Mouse (Mus musculus) kidney, adult 9 months (tissue): Measurements from ENCODE around the gene Rxrg.

Experiments
- DNase-seq: peaks from one replicate; pipeline ENCODE4 v3.0.0; 2022

The Rxrg gene

DNA sequence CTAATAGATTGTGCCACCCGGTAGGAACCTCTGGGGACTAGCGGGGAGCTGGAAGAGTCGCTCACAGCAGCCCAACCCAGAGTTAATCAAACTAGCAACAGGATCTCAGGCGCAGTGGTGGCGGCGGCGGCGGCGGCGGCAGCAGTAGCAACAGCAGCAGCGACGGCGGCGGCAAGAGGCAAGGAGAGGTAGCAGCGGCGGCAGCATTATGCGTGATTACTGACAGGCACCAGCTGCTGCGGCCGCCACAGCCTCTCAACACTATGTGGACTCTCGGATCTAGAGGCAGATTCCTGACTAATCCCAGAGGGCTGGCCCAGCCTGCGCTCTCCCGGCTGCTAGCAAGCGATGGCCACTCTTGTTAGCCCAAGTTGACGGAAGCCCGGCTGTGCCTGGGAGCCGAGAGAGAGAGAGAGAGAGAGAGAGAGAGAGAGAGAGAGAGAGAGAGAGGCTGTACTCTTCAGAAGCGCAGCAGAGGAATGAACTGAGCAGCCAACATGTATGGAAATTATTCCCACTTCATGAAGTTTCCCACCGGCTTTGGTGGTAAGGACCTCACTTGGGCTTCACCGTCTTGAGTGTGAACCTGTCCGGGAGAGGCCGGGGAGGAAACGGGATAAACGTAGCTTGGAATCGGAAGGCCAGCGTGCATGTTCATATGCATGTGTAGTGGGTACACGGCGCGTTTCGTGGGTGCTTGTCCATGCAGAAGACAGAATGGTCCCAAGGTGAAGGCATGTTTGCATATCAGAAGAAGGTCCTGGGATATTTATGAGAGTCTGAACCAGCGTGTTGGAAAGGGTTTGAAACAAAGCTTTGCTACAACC, at the start of gene Rxrg:
TSS of gene Rxrg (plus strand) at position 130 of the 827 bp plus-strand sequence.
- peak; percentile 28 for DNase-seq

DNA sequence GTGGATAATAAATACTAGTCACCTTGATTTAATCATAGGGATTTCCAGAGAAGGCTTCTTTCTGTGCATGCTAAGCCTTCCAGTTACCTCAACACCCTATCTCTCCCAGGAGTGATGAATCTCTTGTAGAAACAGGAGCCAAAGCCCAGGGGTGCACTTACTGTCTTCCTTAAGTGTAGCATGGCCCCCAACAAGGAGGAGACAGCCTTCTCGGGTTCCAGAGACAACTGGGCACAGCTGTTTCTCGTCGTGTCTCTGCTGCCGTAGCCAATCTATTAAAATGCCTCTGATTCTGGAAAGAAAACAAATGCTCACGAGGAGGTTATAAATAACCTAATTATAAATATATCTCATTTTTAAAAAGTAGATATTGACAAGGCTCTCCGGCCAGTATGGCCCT, 48.9 kb upstream of the Rxrg start:
- no peak for DNase-seq

DNA sequence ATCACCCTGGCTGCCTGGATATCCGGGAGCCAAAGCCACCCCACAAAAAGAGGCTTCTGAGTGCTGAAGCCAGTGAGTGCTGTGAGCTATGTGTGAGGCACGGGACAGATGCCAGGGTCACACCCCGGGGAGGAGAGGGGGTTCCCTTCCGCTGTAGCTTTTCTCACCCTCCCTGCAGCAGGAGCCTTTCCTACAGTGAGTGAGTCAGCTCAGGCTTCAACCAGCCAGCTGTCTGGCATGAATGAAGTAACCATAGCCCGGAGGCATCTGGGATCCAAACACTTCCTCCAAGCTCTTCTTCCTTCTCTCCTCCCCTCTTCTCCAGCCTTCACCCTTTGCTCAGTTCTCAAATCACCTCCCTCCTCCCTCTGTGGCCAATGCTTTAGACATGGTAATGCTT, 46.6 kb upstream of the Rxrg start:
- no peak for DNase-seq

DNA sequence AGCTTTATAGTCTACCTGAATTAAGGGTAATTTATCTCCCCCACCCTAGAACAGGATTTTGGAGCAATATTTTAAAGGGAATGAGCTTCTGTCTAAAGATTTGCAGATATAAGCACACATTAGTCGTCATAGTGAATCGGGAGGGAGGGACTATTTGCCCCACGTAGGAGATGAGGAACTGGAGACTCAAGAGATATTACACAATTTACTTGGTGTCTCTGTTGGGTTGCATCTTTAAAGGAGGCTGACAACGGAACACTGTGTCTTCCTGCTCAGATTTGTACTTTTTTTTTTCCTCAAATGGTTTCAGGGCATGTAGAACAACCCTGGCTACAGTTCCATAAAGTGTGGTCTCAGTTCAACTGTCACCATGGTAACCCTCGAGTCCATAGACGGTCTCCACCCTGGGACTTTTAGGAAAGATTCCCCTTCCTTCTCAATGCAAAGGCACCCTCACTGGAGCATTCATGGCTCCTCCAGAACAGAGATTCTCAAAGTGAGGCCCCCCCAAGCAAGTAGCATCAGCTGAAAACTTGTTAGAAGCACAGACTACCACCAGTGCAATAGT, 44.1 kb upstream of the Rxrg start:
- no peak for DNase-seq

DNA sequence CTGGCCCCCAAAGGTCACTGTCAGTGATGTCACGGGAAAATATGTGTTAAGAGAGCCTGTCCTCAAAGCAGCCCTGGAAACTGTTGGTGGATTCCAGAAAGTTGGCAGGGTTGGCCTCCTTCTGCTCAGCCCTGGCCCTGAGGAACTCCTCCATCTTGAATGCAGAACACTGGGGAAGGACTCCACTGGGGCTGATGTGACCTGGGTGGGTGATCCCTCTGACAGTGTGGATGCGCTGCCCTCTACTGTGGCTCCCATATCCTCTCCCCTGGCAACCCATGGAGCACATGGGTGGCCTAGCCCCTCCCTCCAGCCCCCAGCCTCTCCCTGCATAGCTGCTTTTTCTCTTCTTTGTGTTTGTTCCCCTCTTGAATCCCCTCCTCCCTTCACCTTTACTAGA, 31.6 kb upstream of the Rxrg start:
- DNase-seq = no peak

DNA sequence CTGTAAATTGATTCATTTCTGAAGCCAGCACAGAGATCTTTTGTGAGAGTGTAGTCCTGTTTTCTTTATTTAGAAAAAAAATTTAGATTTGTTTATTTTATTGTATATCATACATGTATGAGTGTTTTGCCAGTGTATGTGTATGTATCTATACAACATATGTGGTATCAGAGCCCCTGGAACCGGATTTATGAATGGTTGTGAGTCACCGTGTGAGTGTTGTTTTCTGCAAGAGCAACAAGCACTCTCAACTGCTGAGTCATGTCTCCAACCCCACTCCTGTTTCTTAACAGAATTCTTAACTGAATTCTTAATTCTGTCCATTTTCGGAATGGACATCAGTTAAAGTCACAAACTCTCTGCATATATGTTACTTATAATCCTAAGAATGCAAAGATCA, 19.1 kb upstream of the Rxrg start:
- no peak for DNase-seq

DNA sequence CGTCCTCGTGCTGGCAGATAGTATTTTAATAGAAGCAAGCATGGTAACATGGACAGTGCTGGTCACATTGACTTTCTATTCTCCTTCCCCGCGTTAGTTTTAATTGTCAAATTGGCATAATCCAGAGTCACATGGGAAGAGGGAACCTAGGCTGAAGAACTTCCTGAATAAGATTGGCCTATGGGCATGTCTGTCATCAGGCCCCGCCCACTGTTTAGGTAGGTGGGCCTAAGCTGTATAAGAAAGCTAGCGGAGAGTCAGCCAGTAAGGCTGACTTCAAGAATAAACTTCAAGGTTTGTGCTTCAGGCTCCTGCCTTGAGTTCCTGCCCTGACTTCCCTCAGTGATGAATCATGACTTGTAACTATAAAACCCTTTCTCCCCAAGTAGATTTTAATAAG, 15.0 kb upstream of the Rxrg start:
- no peak for DNase-seq

DNA sequence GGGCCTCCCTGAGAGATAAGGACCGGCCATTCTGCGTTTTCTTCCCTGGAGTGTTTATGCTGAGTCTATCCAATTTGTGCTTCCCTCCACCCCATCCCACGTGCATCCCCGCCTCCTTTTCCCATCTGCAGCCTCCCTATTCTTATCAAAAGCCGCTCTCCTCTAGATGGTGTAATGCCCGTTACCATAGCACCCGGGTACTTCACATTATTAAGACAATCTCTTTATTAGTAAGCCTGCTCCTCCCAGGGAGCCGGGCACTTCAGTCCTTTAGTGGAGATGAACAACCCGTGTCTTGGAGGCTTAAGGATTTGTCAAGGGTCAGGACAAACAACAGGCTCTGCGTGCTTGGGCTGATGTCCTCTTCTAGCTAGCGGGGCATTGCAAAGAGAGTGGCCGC, 14.3 kb upstream of the Rxrg start:
- DNase-seq = no peak

DNA sequence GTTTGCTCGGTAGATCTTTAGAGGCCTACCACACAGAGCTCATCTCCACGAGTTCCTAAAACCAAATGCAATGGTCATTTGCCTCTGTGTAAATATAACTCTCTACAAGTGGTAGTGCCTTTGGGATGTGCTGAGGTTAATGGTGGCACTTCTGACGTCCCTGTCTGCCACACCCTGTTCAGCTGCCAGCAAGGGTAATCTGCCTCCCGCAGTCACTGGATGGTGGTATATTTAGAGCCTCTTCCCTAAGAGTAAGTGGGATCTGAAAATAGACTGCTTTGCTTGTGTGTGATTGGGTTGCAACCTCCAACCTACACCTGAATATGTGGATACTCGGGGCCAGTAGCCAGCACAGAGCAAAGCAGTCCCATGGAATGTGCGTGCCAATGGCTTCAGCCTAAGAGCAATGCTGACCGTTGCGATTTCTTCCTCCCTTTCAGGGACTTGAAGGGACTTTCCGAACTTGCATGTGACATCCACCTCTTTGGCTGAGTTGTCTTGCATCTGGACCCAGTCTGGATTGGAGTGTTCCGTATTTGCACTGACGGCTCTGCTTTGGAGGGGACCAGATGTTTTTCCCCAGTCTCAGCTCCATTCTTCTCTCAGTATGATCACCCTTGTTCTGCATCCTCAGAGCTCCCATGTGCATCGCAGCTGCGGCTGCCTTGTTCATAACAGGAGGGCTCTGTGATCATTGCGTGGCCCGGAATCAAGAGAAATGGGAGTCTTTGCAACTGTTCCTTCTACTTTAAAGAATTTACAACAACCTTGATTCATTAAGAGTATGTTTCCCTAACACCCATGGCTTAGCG, 9.2 kb upstream of the Rxrg start:
- no peak for DNase-seq

DNA sequence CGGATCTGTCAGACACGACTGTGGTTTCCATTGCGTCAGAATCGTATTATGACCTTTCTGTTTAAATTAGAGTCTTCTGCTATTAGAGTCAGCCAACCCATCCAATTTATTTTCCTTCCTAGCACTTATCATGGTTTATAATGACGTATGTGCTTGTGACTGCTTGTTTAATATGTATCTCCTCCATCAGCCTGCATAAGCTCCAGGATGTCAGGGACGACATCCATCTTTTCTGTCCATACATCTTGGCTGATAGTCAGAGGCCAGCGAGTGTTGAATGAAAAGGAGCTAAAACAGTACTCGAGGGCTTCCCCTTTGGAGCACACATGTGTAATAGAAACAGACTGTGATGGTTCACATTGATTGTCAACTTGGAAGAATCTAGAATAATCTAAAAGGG, 6.0 kb upstream of the Rxrg start:
- no peak for DNase-seq

DNA sequence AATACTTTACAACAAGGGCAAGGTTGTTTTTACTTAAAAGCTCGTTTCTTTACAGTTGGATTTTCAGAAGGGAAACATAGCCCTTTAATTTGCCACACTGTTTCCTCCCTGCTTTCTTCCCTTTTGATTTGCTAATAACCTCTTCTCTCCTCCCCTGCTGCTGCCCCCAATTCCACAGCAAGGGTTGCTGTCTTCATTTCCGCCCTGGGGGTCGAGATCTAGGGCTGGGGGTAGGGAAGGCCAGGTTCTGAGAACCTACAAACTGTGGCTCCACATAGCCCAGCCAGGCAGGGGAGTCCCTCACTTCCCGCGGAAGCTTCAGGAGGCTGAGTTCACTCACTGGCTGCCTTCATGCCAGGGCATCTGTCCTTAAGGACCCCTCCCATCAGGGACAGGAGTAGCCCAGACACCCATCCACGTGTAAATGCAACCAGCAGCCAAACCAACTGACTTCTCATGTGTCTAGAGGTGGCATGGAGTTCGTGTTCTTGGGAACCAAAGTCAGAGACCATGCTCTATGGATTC, 1.1 kb downstream of the Rxrg start:
- DNase-seq = no peak

DNA sequence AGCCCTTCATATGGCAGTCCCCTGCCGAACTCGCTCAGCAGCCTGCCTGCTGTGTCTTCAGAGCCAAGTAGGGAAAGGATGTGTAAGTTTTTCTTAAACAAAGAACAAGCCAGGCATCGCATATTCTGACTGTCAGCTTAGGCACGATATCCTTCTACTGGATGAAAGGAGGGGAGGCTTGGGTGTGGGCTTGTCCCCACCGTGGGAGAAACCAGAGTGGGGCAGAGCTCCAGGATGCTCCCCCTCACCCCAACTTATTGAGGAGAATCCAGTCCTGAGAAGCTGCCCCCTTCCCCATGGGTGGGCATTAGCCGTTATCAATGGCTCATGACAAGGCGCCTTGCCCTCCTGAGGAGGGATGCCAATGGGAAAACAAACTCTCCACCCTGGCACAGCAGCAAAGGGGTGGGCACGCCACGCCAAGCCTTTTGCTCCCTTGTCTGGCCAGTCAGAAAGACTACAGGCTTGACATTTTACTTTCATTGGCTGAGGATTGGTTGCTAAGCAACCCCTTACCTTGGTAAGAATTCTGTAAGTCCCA, 10.1 kb downstream of the Rxrg start:
- no peak for DNase-seq

DNA sequence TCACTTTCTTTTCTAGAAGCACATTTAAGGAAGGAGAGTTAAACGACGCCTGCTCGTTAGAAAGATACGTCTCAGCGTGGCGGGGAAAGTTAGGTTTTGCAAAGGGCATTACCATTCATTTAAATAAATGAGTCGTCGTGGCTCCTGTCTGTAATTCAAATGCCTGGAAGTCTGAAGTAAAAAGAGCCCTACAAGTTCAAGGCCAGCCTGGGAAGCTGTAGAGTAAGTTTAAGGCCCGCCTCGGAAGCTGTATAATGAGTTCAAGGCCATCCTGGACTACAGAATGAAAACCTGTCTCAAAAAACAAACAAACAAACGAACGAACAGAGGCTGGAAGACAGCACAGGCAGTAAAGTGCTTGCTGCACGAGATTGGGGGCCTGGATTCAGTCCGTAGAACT, 18.9 kb downstream of the Rxrg start:
- no peak for DNase-seq

DNA sequence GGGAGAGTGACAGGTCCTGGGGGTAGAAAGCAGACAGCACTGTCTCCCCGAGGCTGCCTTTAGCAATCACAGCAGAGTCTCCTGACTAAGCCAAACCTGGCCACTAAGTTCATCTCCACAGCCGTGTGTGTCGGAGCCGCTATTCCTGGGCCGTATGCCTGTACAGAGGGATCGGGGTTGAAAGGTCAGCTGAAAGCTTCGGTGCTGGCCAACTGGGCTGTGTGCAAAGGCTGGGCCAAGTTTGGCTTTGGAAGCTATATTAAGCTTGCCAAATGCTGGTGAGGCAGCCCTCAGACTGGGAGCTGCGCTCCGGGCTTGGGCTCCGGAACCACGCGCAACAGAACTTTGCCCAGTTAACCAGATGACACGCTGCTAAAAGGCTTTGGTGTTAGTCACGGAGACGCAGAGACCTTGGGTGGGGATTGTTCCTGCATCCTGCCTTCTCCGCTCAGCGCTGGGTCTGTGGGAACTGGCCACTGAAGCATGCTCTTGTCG, 19.9 kb downstream of the Rxrg start:
- DNase-seq = peak; percentile 81

DNA sequence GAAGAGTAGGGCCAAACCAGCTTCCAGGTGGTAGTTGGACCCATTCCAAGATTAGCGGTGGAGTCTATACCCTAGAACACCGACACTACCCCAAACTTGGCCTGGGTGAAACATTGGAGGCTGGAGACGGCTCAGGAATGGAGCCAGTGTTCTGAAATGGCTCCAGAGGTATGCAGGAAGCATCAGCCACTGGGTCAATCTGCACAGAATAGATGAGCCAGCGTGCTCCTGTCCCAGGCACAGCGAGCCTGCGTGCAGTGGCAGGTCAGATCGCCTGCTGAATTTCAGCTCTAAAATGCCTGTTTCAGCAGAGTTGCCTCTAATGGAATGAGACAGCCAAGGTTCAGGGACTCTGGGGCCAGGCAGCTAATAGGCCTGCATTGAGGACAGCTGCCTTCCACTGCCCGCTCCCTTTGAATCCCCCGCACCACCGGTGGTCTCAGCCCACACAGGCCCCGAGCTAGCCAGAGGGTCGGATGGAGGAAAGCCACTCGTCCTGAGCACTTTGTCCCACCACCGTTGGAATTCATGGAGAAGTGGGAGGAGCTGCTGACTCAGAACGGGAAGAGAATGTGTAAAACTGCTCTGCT, 22.1 kb downstream of the Rxrg start:
- no peak for DNase-seq

DNA sequence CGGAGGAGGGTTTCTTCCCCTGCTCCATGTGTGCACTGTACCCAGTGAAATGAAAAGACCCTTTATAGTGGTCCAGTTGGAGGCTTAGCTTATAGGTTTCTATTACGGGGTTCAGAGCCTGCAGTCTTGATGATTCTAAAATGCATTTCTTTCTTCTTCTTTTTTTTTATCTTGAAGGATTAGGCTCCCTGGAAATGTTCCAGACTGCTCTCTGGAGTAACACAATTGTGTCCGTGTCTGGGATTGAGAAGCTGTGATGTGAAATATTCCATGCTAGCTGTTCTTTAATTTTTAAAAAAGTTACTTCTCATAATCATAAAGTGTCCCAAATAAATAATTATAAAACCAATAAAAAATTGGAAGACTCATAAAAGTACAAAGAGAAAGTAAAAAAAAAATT, 26.9 kb downstream of the Rxrg start:
- DNase-seq = no peak

DNA sequence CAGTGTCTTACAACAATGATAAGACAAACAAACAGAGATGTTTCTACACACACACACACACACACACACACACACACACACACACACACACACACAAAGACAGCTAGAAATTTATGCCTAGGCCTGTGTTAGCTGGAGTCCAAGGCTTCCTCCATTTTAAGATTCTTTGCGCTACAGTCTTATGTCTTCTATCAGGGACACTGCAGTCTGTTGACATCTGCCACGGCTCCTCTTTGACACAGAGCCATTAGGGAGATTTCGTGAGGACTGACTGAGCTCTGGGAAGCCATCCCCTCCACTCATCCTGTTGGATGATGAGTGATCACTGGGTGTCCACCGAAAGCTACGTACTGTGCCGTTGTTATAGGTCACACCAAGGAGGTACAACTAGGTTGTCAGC, 33.6 kb downstream of the Rxrg start:
- DNase-seq = no peak

DNA sequence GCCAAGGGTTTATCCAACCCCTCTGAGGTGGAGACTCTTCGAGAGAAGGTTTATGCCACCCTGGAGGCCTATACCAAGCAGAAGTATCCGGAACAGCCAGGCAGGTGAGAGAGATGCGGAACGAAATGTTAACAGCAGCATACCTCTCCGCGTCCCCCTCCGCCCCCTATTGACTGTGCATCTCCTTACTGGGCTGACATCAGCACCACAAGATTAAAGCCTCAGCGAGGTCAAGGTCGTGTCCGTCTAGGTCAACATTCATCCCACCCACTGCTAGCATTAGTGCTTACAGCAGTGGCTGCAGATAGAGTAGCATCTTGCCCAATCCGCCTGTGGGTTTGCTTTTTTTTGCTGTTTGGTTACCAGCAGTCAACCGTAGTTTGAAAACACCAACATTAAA, 37.5 kb downstream of the Rxrg start:
- no peak for DNase-seq

DNA sequence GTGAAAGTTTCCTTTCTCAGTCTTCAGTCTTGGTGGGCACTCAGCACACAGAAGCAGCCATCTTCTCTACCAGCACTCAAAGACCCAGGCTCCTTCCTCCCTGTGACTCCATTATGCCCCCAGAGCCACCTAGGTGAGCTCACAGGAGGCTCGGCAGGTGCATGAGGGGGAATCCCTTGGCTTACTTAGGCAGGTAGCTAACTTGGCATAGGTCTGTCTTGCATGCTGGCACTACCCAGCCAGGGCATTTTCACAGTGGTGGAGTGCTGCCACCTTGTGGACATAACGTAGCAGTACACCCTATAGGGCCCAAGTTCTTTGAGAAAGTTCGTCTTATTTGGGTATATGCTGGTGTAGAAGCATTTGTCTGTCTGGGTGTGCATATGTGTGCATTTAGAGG, 38.8 kb downstream of the Rxrg start:
- DNase-seq = peak; percentile 78

DNA sequence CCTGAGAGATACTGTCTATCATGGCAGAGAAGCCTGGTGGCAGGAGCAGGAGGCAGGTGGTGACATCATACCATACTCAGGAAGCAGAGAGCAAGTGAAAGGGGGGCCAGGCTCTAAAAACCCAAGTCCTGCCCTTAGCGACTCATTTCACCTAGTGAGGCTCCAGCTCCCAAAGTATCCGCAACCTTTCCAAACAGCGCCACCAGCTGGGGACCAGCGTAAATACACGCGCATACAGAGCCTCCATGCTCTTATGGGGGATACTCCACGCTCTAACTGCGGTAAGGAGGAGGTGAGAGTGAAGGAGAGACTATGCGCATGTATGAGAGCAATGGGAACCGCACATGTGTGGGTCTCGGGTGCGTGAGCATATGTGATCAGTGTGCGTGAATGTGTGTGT, 39.9 kb downstream of the Rxrg start:
- peak; percentile 27 for DNase-seq

DNA sequence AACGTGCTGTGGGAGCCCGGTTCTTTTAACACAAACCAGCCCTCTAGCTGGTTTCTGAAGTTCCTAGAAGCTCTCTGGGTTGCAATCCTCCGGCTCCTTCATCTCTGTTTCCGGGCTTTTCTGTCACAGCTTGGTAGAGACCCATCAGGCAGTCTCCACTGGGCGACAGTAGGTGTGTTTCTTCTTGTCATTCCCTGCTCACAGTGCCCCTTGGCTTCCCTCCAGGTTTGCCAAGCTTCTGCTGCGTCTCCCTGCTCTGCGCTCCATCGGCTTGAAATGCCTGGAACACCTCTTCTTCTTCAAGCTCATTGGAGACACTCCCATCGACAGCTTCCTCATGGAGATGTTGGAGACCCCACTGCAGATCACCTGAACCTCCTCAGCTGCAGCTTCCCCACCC, 40.7 kb downstream of the Rxrg start:
- no peak for DNase-seq

DNA sequence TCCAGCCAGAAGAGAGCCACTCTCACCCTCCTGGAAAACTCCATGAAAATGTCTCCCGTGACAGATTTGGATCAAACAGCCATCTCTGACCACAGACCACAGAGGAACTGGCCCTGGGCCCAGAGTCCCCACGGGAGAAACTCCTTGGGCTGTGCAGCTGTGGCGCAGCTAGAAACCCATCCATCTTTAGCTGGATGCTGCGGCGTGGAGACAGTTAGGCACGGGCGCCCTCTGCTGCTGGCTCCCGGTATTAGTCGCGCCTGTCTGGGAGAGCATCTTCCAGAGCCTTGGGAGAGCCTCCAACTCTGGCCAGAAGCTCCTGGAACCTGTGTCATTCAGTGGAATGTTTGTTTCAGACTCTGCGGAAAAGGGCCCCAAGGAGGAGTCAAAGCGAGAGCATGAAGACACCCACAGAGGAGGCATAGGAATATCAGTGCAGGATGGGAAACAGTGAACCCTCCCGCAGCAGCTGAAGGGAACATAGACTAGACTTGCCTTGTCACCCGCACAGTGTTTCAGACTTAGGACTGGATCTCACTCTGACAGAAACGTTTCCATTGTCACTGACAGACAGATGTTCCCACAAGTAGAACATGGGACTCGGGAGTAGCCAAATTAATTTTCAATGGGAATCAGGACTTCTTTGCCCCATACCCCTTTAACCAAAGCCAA, 46.8 kb downstream of the Rxrg start:
- peak; percentile 81 for DNase-seq
